ENCODE assay signal across 20 mouse cellular contexts in genomic region chr4:141988178-141988577, GRCm38 (mm10). TPM values are rescaled to one million over a fixed set of nuclear protein-coding genes. Genes with fewer than 3 reads are reported as not detected.
DNase-seq lines count a peak whose midpoint lies in the region; ATAC-seq lines count a peak whose summit lies in the region.
"Had no signal": no experiment of that assay in that cellular context is flagged by ENCODE, and none has a peak within 500 bp of the region (broad histone marks: within the 10 kb centered on the region; RNA-seq: fewer than 3 reads in every experiment).

No protein-coding gene starts in this region.

- ATAC-seq in granulocyte monocyte progenitor cell, adult 5-6 weeks (replicated peaks; ENCODE audit: poor library complexity, severe bottlenecking): peak; percentile 45
- peak; percentile 42; the same call in 1 of the 2 replicates for ATAC-seq in megakaryocyte progenitor cell, adult 5-6 weeks (replicated peaks; ENCODE audit: poor library complexity)
- ATAC-seq: forebrain, embryonic 14.5 days; forebrain, embryonic 16.5 days had no signal

- peak; percentile 63 for DNase-seq in heart, adult 11 months
- no peak for DNase-seq in heart, adult 18-20 months
- peak; percentile 35 for DNase-seq in 3134 (ENCODE audit: extremely low read depth, insufficient read length, low spot score)
- DNase-seq in adrenal gland, postnatal 14 days: no peak
- DNase-seq in frontal cortex, adult 2 months (ENCODE audit: extremely low spot score in 1 of 2, low spot score in 1 of 2): no peak
- DNase-seq: adrenal gland, adult 2 months; adrenal gland, postnatal 10 days; adrenal gland, postnatal 36 days; cerebellum, adult 11-12 months; cerebellum, adult 2 months; cerebellum, adult 9-10 months; cerebellum, postnatal 10 days; cerebellum, postnatal 25 days; embryo, embryonic 11 days had no signal

RNA-seq across cellular contexts. Expression of gene Fhad1, which starts 26.7 kb away (rescaled TPM):
- under 1 TPM in 1 of 2 experiments, not detected in 1; 0.36 TPM for total RNA-seq in heart, adult 18-20 months (2021)
- not detected in 2 replicates for total RNA-seq in granulocyte monocyte progenitor cell, adult 5-6 weeks (2014; fragmentation: Nextera tagmentation)
- 0.39 TPM in 1 of 2 replicates, not detected in the other for total RNA-seq in granulocyte monocyte progenitor cell, adult 5-6 weeks (2017)
- 0.20 TPM in 1 of 2 replicates, not detected in the other for total RNA-seq in megakaryocyte progenitor cell, adult 5-6 weeks (2015)
- 1.2 TPM in 1 of 2 replicates, not detected in the other for total RNA-seq in megakaryocyte progenitor cell, adult 5-6 weeks (2017)
- total RNA-seq in adrenal gland, postnatal 14 days (2021): 0.74 and 1.7 TPM in 2 replicates
- 9.5 and 9.8 TPM in 2 replicates for polyA plus RNA-seq in frontal cortex, adult 2 months (2012; rRNA removed)
- total RNA-seq: MEL had no signal
- polyA plus RNA-seq: erythroblast, embryonic 14.5 days had no signal

Comparison
In these comparisons a context has a peak if more than half of its experiments do, and no peak if none do; other contexts are left out.
1. DNase-seq: peak in heart, adult 11 months (single experiment) and 3134 (single experiment); none in heart, adult 18-20 months (0 of 2), adrenal gland, postnatal 14 days (single experiment) and frontal cortex, adult 2 months (0 of 2).